Mouse (Mus musculus) CD4-positive helper T cell, adult 2 months (primary cell): ENCODE measurements around the gene Mok.

Source experiments
- DNase-seq: peaks from one replicate; pipeline ENCODE4 v3.0.0-alpha.2; 2012; ENCODE audit warnings: low read depth, missing footprints, low spot score

Gene Mok

GRCm38 (mm10) chr12:110808848-110809247, 31.9 kb downstream of the Mok start:
- no peak for DNase-seq

- no peak for DNase-seq
These were observed 32.3 kb downstream of the Mok start for GRCm38 (mm10) chr12:110808430-110808829.

DNA sequence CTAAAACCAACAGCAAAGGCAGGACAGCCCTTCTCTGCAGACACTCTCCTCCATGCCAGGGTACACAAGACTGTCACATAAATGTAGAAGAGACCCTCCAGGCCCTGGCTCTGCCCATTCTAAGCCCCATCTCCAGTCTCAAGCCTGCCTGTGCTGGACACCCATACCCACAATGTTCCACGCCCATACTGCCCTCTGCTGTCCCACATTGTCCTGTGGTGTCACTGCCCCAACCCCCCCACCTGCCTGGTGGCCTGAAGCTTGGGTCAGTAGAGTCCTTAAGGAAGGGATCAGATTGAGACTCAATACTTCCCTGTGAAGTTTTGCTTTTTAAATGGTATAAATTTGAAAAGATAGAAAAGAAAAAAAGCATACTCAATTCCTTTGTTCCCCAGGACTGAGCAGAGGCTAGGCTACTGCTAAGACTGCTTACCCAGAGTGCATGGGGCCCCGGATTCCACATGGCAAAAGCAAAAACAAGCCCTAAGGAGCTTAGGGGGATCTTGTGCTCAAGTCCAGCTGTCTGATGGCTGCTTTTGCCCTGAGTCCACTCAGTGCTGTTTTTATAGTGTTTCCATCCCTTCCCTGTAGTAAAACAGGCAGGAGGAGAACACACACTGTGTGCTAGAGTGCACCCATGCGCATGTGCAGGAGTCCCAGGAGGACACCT, 34.3 kb downstream of the Mok start:
- DNase-seq, result no peak

GRCm38 (mm10) chr12:110804261-110804660, 36.5 kb downstream of the Mok start:
- no peak for DNase-seq

GRCm38 (mm10) chr12:110802674-110803297, 38.0 kb downstream of the Mok start:
- no peak for DNase-seq

DNA sequence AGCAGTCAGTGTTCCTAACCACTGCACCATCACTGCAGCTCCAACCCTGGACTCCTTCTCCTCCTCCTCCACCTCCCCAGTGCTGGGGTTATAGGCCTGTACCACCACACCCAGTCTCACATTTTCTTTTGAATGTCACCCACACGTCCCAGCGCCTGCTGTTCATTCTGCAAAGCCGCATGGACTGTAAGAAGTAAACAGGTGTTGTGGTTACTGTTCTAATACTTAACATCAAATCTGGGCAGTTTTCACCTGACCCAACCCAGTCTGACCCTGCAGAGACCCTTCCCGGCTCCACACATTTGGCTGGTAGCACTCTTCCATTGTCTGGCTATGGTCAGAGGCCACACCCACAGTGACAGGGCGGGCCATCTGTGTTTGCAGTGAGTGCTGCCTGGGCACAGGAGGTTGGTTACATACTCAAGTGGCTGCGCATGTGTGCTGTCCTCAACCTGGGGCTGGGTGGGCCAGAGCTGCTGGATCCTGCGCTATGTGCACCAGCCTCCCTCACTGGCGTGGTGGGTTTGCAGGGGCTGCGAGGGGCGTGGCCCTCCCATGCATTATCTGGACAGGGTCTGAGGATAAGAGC, 38.8 kb downstream of the Mok start:
- DNase-seq, result no peak

- DNase-seq, result no peak
These were observed 41.5 kb downstream of the Mok start for GRCm38 (mm10) chr12:110799226-110799625.

DNA sequence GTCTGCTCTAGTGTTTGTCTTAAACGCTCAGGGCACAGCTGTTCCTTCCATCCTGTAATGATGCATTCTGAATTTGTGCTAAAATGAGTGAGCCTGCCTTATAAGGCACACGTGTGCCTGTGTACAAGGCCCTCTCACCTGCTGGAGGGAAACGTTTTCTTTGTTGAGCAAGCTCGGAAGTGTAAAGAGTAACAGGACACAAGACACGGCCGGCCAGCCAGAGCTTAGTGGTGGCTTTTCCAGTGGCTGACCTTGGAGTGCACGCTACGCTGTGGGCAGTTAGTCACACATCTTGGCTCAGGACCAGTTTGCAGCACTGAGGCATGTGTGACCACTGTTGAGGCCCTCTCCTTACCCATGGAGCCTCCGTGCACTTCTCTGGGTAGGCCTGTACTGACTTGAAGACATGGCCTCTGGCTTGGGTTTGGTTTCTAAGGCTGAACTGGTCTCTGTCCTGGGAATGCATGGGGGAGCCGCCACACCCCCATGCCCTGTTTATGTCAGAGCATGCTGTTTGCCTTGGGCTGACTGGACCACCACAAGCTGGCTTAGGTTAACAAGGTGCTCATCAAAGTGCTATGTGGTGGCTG, 42.8 kb downstream of the Mok start:
- no peak for DNase-seq

DNA sequence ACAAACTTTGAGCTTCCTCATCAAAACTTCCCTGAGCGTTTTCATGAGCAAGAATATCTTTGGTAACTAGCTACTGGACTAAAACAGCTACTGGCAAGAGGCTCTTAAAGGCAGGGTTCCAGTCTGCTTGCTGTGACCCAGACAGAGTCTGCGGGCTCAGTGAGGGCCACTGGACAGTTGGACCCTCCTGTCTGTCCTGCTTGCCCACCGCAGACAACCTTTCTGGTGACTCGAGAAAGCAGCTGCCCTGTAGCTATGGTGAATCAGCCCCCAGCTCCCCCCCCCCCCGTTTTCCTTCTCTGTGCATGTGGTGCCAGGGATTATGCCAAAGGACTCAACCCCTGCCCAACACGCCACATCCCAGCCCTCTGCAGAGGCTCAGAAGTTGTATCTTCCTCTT, 43.5 kb downstream of the Mok start:
- no peak for DNase-seq

- no peak for DNase-seq
These were observed 44.0 kb downstream of the Mok start for GRCm38 (mm10) chr12:110796748-110797147.

GRCm38 (mm10) chr12:110795035-110795434, 45.7 kb downstream of the Mok start:
- no peak for DNase-seq

DNA sequence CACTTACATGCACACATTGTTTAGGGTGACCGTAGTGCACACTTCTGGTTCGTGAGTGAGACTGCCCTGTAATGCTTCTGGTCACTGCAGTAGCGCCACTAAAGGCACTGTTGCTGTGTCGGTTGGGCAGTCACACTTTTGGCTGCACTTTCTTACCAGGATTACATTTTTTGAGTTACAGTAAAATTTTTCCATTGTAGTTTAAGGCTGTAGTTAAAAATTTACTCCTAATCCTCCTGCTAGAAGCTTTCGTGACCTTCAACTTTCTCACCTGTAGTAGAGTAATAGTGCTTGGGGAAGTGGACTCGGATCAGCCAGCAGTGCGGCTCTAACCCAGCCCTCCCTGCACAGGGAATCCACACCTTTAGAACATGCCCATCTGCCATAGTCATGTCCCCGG, 49.7 kb downstream of the Mok start:
- DNase-seq, result no peak

DNA sequence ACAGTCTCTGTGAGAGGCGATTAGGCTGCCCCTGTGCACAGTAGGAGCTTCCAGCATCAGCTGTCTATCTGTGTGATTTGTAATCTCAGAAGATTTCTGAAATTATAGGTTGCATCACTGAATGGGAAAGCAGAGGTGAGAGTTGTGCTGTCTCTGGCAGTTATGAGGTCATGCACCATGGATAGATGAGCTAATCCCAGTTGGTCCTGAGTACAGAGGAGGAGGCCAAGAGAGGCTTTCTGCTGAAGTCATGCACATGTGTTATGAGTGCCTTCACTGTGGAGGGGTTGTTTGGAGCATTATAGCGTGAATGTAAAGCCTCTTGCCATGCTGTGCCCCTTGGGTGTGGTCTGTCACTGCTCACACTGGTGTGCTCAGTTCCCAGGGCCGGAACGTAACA, 50.2 kb downstream of the Mok start:
- DNase-seq, result no peak

DNA sequence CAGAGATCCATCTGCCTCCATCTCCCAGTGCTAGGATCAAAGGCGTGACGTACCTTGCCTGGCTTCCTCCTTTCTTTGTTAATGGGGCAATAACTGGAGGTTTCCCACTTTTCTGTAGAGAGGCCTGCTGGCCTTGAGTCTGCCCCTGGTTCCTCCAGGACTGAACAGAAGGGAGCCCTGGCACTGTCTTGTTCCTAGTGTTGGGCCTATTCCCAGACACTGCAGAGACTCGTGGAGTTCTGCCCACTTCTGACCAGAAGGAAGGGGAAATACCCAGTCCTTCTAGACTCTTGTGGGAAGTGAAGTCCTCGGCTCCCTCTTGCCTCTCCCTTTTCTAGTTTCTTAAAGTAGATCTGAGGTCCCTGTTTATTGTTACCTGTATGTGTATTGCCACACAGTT, 54.5 kb downstream of the Mok start:
- DNase-seq, result no peak

DNA sequence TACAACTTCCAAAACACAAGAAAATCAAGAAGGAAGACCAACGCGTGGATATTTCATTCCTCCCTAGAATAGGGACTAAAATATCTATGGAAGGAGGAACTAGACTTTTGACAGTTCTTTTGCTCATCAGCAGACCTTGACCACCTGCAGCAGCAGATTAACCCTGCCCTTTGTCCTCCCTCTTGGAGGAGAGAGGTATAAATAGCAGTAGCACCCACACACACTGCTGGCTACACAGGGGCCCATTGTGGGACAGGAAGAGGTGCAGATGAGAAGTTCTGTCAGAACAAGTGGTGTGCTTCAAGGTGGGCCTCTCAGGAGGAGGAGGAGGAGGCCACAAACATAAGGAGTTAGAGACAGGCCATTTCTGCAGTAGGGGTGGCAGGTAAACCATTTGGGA, 56.5 kb downstream of the Mok start:
- no peak for DNase-seq

- DNase-seq, result no peak
These were observed 58.5 kb downstream of the Mok start for GRCm38 (mm10) chr12:110782278-110782677.

- no peak for DNase-seq
These were observed 59.6 kb downstream of the Mok start for GRCm38 (mm10) chr12:110781181-110781580.

- DNase-seq, result no peak
These were observed 61.4 kb downstream of the Mok start for GRCm38 (mm10) chr12:110779296-110779695.

DNA sequence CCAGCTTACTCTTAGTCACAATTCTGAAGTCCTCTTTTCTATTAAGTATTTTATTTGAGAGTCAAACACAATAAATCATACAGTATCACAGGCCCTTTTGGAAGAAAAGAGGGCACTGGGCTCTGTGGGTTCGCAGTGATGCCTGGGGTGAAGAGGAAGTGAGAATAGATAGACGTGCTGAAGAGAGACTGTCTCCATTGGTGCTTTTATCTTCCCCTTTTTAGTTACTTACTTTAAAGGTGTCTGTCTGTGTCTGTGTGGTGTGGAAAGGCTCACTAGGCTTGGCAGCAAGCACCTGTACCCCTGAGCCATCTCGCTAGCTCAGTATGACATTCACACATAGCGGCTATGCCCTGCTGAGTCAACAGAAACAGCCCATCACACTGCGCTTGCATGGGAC, 62.9 kb downstream of the Mok start:
- no peak for DNase-seq

DNA sequence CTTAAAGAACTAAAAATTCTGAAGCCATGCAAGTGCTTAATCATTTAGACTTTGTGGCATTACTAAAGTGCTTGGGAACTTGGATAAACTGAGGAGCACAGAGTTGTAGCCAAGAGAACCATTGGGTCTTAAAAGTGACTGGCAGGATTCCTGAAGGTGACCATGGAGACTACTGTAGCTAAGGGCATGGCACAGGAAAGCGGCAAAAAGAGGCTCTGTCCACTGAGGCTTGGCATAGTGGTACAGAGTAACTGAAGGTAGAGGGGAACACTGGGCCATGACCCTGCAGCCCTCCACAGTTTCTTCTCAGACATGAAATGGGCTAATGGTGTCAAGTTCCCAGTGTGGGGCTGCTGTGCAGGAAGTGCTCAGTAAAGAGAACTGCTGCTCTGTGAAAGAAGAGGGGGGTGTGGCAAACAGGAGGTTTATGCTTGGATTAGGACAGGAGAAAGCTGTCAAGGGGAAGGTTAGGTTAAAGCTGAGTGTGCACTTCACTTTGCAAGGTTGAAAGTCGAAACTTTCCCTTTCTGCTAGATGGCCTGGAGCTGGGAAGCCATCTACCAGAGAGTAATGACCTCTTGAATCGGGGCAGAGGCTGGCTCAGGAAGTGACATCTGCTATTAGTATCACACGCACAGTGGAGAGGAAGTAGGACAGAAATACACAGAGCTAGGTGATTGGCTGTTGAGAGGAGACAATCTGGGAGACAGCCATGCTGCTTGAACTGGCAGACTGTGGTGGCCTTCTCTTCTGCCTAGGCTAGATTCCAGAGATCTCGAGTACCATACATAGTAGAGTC, 64.9 kb downstream of the Mok start:
- DNase-seq, result no peak

DNA sequence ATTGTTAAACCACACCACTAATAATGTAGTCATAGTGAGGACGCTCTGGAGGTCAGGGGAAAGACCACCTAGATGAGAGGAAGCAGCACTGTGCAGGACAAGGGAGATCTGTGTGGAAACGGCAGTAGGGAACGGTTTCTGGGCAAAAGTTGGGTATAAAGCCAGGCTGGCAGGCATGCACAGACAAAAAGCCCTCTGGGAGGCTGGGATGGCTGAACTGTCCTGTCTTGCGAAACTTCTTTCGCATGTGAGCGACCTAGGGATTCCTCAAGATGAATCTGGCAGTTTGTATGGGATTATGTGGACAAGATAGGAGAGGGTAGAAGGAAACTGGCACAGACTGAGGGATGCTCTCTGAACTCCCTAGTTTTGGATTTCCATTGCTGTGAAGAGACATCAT, 68.8 kb downstream of the Mok start:
- no peak for DNase-seq
